Mouse (Mus musculus): Measurements from ENCODE around the gene Rab8a.

DNA sequence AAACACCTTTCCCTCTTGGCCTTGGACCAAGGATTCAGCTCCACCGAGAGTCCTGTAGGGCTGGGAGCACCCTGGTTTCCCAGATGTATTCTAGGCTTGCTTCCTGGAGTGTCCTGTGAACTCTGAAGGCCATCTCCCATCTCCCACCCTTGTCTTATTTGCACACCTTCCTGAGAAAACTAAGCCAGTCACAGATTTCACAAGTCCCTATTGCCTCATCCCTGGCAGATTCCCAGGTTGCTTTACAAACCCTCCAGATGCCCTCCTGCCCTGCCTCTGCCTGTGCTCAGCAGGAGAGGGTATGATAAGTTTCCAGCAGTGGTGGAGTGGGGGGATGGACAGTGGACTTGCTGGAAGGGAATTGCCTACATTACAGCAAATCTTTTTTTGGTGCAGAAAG, 14.9 kb upstream of the Rab8a start:
- TF ChIP-seq CTCF (IDR thresholded peaks at IDR 0.05) = no peak
- TF ChIP-seq POLR2A (IDR thresholded peaks at IDR 0.05; ENCODE audit: insufficient read depth, low read depth, low read length) = 0 out of 2 replicates have a peak, but pooled peaks have one; percentile 14

Measured in heart, adult 2 months (tissue).